Mouse (Mus musculus) C2C12 (cell line): ENCODE data around the gene Apba1. TPM values are rescaled to one million over a fixed set of nuclear protein-coding genes. Genes with fewer than 3 reads are reported as not detected.

Experiments
- H3K27me3 ChIP-seq: one replicate; pipeline ENCODE4 v1.6.1; 2011; ENCODE audit not compliant: control insufficient read depth, insufficient read depth, insufficient read length
- H3K36me3 ChIP-seq: one replicate; pipeline ENCODE4 v1.6.1; 2011; ENCODE audit not compliant: control insufficient read depth, insufficient read depth
- H3K4me3 ChIP-seq: one replicate; pipeline ENCODE4 v1.5.1; 2011; ENCODE audit warnings: mild to moderate bottlenecking, control low read depth; ENCODE audit not compliant: poor library complexity, insufficient read depth, severe bottlenecking
- H3K79me2 ChIP-seq: one replicate; pipeline ENCODE4 v1.6.1; 2011; ENCODE audit not compliant: control insufficient read depth, insufficient read depth
- H3K79me3 ChIP-seq: one replicate; pipeline ENCODE4 v1.6.1; 2011; ENCODE audit warnings: low read depth, control low read depth
- H3ac ChIP-seq: one replicate; pipeline ENCODE3; 2011; ENCODE audit warnings: low read depth; ENCODE audit not compliant: control insufficient read depth, insufficient read length
- CEBPB ChIP-seq: IDR thresholded peaks from one replicate; pipeline ENCODE4 v1.6.1; 2011; ENCODE audit warnings: low read depth, mild to moderate bottlenecking, control low read depth, moderate library complexity
- CTCF ChIP-seq: IDR thresholded peaks from one replicate; pipeline ENCODE4 v1.5.1; 2011; ENCODE audit not compliant: control insufficient read depth, insufficient read depth, insufficient read length
- FOSL1 ChIP-seq: IDR thresholded peaks from one replicate; pipeline ENCODE4 v1.8.0; 2011; ENCODE audit warnings: mild to moderate bottlenecking, low read length; ENCODE audit not compliant: poor library complexity, insufficient read depth, severe bottlenecking
- MAX ChIP-seq: IDR thresholded peaks from one replicate; pipeline ENCODE4 v1.6.1; 2011; ENCODE audit warnings: mild to moderate bottlenecking, control low read depth
- MYOD1 ChIP-seq: IDR thresholded peaks from one replicate; pipeline ENCODE4 v1.6.1; 2011; ENCODE audit warnings: low read depth; ENCODE audit not compliant: control insufficient read depth, insufficient read length
- MYOG ChIP-seq: IDR thresholded peaks from one replicate; pipeline ENCODE4 v1.6.1; 2011; ENCODE audit not compliant: control insufficient read depth, insufficient read length; ENCODE audit errors: extremely low read depth
- USF1 ChIP-seq: IDR thresholded peaks from one replicate; pipeline ENCODE4 v1.6.1; 2011; ENCODE audit warnings: low read depth, mild to moderate bottlenecking, control low read depth, moderate library complexity
- polyA plus RNA-seq: library from polyadenylated mRNA; unstranded; fragments of >200 nt; fragmentation: generic; extraction: Trizol; gene quantifications from one replicate; pipeline ENCODE4 v1.2.1, GENCODE M21; 2012; ENCODE audit warnings: missing spikeins

The Apba1 gene
- polyA plus RNA-seq, 1 experiment: 0.02 TPM

GRCm38 (mm10) chr19:23901768-23902167 is 143.1 kb downstream of the Apba1 start:
- H3K79me3 ChIP-seq: no peaks in the 10 kb centered on the region
- no peaks in the 10 kb centered on the region for H3K79me2 ChIP-seq
- no peaks in the 10 kb centered on the region for H3K27me3 ChIP-seq
- no peak for TF ChIP-seq CEBPB
- no peak for TF ChIP-seq FOSL1
- no peak for TF ChIP-seq CTCF
- no peak for TF ChIP-seq MAX
- no peak for TF ChIP-seq MYOG
- no peak for TF ChIP-seq MYOD1
- TF ChIP-seq USF1: no peak
- H3K4me3 ChIP-seq: no peak overlapping the region
- H3K36me3 ChIP-seq: no peaks in the 10 kb centered on the region
- no peak overlapping the region for H3ac ChIP-seq

DNA sequence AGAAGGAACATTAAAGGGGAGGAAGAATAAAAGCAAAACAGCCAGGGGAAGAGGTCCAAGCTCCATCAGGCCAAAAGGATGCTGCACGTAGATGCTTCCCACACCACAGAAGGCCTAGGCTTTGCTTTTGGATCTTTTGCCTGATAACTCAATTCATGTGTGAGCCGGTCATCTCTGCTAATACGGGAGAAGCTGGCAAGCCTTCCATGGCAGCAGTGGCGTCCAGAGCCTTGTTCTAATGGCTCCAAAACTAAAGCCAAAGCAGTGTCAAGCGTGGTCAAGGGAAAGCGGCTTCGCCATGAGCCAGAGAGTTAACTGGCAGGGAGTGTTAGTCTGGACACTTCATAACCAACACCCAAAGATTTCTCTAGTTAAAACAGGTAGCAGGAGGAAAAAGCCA is 144.4 kb downstream of the Apba1 start:
- Histone ChIP-seq H3K79me2 (no peaks in the 10 kb centered on the region), H3ac (no peak overlapping the region), H3K79me3 (no peaks in the 10 kb centered on the region), H3K36me3 (no peaks in the 10 kb centered on the region), H3K4me3 (no peak overlapping the region), H3K27me3 (no peaks in the 10 kb centered on the region)
- TF ChIP-seq FOSL1: no peak
- TF ChIP-seq USF1: no peak
- no peak for TF ChIP-seq MAX
- TF ChIP-seq MYOG: no peak

GRCm38 (mm10) chr19:23904922-23905321 is 146.2 kb downstream of the Apba1 start:
- H3ac ChIP-seq: no peak overlapping the region
- H3K79me2 ChIP-seq: no peaks in the 10 kb centered on the region
- no peak overlapping the region for H3K4me3 ChIP-seq
- H3K79me3 ChIP-seq: no peaks in the 10 kb centered on the region
- H3K36me3 ChIP-seq: no peaks in the 10 kb centered on the region
- TF ChIP-seq CEBPB (no peak), CTCF (no peak), MYOD1 (no peak), MAX (no peak), FOSL1 (no peak), MYOG (no peak), USF1 (no peak)
- no peaks in the 10 kb centered on the region for H3K27me3 ChIP-seq

DNA sequence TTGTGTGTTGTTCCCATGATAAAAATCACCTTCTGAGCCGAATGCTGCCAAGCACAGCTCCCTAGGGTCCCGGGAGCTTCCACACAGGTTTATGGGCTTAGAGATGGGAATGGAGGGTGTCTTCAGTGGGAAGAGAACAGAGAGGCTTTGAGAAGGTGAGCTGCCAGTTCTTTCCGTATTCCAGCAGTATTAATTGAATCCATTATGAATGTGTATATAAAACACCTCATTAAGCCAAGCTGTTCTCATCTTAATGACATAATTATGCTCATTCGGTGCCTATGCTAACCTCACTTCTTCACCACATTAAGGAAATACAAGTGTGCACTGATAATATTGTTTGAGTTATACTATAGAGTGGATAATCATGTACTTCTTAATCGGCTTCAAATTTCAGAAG is 147.1 kb downstream of the Apba1 start:
- TF ChIP-seq USF1 (no peak), MYOD1 (no peak), MAX (no peak), FOSL1 (no peak), MYOG (no peak), CTCF (no peak), CEBPB (no peak)
- no peaks in the 10 kb centered on the region for H3K36me3 ChIP-seq
- H3ac ChIP-seq: no peak overlapping the region
- H3K79me3 ChIP-seq: no peaks in the 10 kb centered on the region
- no peak overlapping the region for H3K4me3 ChIP-seq
- H3K27me3 ChIP-seq: no peaks in the 10 kb centered on the region
- no peaks in the 10 kb centered on the region for H3K79me2 ChIP-seq

DNA sequence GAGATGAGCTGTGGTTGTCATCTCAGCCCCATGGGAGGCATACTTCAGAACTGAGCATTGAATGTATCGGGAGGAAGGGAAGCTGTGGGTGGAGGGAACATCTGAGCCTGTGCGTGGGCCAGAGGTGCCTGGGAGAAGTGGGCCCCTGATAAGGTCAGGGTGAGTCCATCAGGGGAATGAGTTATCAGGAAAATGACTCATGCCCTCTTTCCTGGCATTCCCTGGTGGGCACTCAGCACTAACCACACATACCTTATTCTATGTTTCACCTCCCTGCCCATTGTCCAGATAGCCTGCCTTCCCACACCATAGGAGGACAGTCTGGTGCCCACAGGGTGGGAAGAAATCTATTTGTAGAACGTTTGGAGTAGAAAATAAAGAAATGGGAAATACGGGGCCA is 151.7 kb downstream of the Apba1 start:
- H3K36me3 ChIP-seq: no peaks in the 10 kb centered on the region
- no peaks in the 10 kb centered on the region for H3K79me2 ChIP-seq
- TF ChIP-seq MYOD1 (peak; percentile 13), FOSL1 (peak; percentile 76), USF1 (no peak)
- H3K4me3 ChIP-seq: no peak overlapping the region
- no peaks in the 10 kb centered on the region for H3K27me3 ChIP-seq
- no peaks in the 10 kb centered on the region for H3K79me3 ChIP-seq
- H3ac ChIP-seq: no peak overlapping the region

- Histone ChIP-seq H3K4me3 (no peak overlapping the region), H3K79me3 (no peaks in the 10 kb centered on the region), H3K36me3 (no peaks in the 10 kb centered on the region), H3K27me3 (no peaks in the 10 kb centered on the region), H3ac (no peak overlapping the region), H3K79me2 (no peaks in the 10 kb centered on the region)
- TF ChIP-seq CEBPB (no peak), CTCF (no peak), MAX (no peak), FOSL1 (no peak), MYOG (no peak), USF1 (no peak), MYOD1 (no peak)
Observed at GRCm38 (mm10) chr19:23919384-23920219, 160.9 kb downstream of the Apba1 start.
